Mouse (Mus musculus) neural tube, embryonic 13.5 days (tissue): ENCODE data around the gene Agxt. TPM values are rescaled to one million over a fixed set of nuclear protein-coding genes. Genes with fewer than 3 reads are reported as not detected.

Experiments used
- ATAC-seq: fragments of 200-750 bp; cut with Nextera tagmentation; 2 replicates; pipeline ENCODE4 v1.8.0; 2017; ENCODE audit warnings: low read depth, mild to moderate bottlenecking, moderate TSS enrichment, moderate library complexity
- H3K27ac ChIP-seq: fragments of 300-500 bp; sonication (generic); replicated peaks from 2 replicates; pipeline ENCODE4 v1.5.1; 2015; ENCODE audit warnings: moderate library complexity, mild to moderate bottlenecking, inconsistent platforms
- H3K27me3 ChIP-seq: fragments of 300-500 bp; sonication (generic); 2 replicates; pipeline ENCODE4 v1.6.1; 2015; ENCODE audit warnings: mild to moderate bottlenecking, inconsistent platforms
- H3K36me3 ChIP-seq: fragments of 300-500 bp; sonication (generic); 2 replicates; pipeline ENCODE4 v1.6.1; 2015; ENCODE audit warnings: mild to moderate bottlenecking, inconsistent platforms
- H3K4me1 ChIP-seq: fragments of 300-500 bp; sonication (generic); replicated peaks from 2 replicates; pipeline ENCODE4 v1.6.1; 2015; ENCODE audit warnings: inconsistent platforms
- H3K4me2 ChIP-seq: fragments of 300-500 bp; sonication (generic); 2 replicates; pipeline ENCODE4 v1.6.1; 2015; ENCODE audit warnings: inconsistent platforms, mild to moderate bottlenecking, moderate library complexity
- H3K4me3 ChIP-seq: fragments of 300-500 bp; sonication (generic); 2 replicates; pipeline ENCODE4 v1.5.1; 2015; ENCODE audit warnings: mild to moderate bottlenecking, inconsistent platforms
- H3K9ac ChIP-seq: fragments of 300-500 bp; sonication (generic); 2 replicates; pipeline ENCODE4 v1.6.1; 2015; ENCODE audit warnings: moderate library complexity, mild to moderate bottlenecking, inconsistent platforms
- H3K9me3 ChIP-seq: fragments of 300-500 bp; sonication (generic); 2 replicates; pipeline ENCODE4 v1.6.1; 2016; ENCODE audit warnings: inconsistent platforms
- whole genome bisulfite sequencing: fragments of 180-500 bp; shearing (Covaris S2); methylation state at CpG from one replicate; pipeline ENCODE4 v1.1.7; 2015; 5-methylcytosine and 5-hydroxymethylcytosine counted together
- polyA plus RNA-seq: library from polyadenylated mRNA; unstranded; fragments of >200 nt; fragmentation: Nextera tagmentation; extraction: Ambion mirVana; gene quantifications from 2 replicates; pipeline ENCODE4 v1.2.1, GENCODE M21; 2015

Gene Agxt
- polyA plus RNA-seq: not detected in 2 replicates

GRCm38 (mm10) chr1:93135036-93135526, at the start of gene Agxt:
TSS of gene Agxt (plus strand) at chr1:93135240.
- no peaks in the 10 kb centered on the region for H3K4me1 ChIP-seq
- WGBS: 89% methylated on average over 12 of the region's 12 CpGs
- no peak within 1 kb of the TSS for H3K4me2 ChIP-seq
- H3K9ac ChIP-seq: no peak within 1 kb of the TSS
- no peak within 1 kb of the TSS for H3K4me3 ChIP-seq
- H3K27ac ChIP-seq: no peak within 1 kb of the TSS
- no peaks in the 10 kb centered on the region for H3K9me3 ChIP-seq
- H3K36me3 ChIP-seq: no peaks in the 10 kb centered on the region
- no peaks in the 10 kb centered on the region for H3K27me3 ChIP-seq
- ATAC-seq: no peak

DNA sequence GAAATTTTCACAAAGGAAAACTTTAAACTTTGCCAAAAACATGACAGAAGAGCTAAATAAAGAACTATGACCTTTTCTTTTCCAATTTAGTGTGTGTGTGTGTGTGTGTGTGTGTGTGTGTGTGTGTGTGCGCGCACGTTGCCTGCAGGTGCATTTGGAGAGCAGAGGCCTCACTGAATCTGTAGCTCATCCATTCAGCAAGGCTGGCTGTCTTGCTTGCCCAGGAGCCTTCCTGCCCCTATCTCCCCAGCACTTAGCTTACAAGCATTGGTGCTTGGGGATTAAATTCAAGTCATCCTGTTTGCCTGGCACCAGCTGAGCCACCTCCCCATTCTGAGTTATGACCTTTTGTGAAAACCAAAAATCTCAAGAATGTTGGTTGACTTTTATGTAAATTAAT, 42.5 kb upstream of the Agxt start:
- H3K9ac ChIP-seq: no peak overlapping the region
- H3K27me3 ChIP-seq: no peaks in the 10 kb centered on the region
- no peak for ATAC-seq
- no peak overlapping the region for H3K4me3 ChIP-seq
- 89% methylated on average over 3 of the region's 3 CpGs for WGBS
- H3K36me3 ChIP-seq: peaks cover 21% of the 10 kb centered on the region
- no peaks in the 10 kb centered on the region for H3K9me3 ChIP-seq
- no peak overlapping the region for H3K4me2 ChIP-seq
- no peak overlapping the region for H3K27ac ChIP-seq
- H3K4me1 ChIP-seq: peaks cover 19% of the 10 kb centered on the region

DNA sequence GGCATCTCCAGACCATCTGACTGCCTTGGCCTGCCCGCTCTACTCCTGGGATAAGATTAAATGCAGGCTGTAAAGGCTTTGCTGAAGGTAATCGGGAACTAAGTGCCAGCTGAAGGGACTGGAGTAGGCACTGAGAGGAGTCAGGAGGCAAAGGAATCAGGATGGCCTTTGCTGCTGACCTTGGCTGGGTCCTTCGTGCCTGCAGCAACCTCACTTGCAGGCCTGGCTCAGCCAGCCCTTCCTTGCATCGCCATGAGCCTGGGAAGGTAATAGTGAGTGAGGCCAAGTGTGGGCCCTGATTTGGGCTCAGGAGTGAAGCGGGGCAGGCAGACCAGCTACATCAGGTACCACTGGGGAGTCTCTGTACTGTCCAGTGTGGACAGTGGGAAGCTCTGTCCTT, 36.1 kb upstream of the Agxt start:
- H3K4me2 ChIP-seq: peak overlapping the region; percentile 89
- 87% methylated on average over 5 of the region's 5 CpGs for WGBS
- H3K4me1 ChIP-seq: peaks cover 45% of the 10 kb centered on the region
- no peaks in the 10 kb centered on the region for H3K9me3 ChIP-seq
- H3K27me3 ChIP-seq: peaks cover 14% of the 10 kb centered on the region
- H3K9ac ChIP-seq: peak overlapping the region; percentile 93
- peaks cover 19% of the 10 kb centered on the region; the same call in 1 of the 2 replicates for H3K36me3 ChIP-seq
- peak overlapping the region; percentile 79; the same call in 1 of the 2 replicates for H3K4me3 ChIP-seq
- no peak overlapping the region for H3K27ac ChIP-seq
- ATAC-seq: no peak

DNA sequence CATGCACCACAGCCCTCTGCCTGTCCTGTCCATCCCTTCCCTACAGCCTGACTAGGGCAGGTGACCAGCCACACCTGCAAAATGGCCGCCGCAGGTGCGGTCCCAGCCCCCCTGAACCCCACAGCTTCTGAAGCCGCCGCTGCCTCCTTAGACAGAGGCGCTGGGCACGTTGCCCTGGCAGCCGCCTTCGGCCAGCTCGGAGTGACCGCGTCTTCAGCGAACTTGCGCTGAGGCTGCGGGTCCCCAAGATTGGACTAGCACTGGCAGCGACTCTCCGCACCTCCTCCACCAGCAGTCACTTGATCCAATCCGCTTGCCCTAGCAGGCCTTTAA, 34.8 kb upstream of the Agxt start:
- H3K4me3 ChIP-seq: peak overlapping the region; percentile 79
- no peak for ATAC-seq
- H3K36me3 ChIP-seq: peaks cover 19% of the 10 kb centered on the region; the same call in 1 of the 2 replicates
- H3K27ac ChIP-seq: peak overlapping the region; percentile 93
- H3K9me3 ChIP-seq: no peaks in the 10 kb centered on the region
- peak overlapping the region; percentile 89 for H3K4me2 ChIP-seq
- 3% methylated on average over 18 of the region's 18 CpGs for WGBS
- peaks cover 14% of the 10 kb centered on the region for H3K27me3 ChIP-seq
- H3K4me1 ChIP-seq: peaks cover 45% of the 10 kb centered on the region
- peak overlapping the region; percentile 93 for H3K9ac ChIP-seq

GRCm38 (mm10) chr1:93100576-93101491, 34.2 kb upstream of the Agxt start:
- Histone ChIP-seq H3K27me3 (peaks cover 14% of the 10 kb centered on the region), H3K4me1 (peaks cover 42% of the 10 kb centered on the region), H3K4me2 (peak overlapping the region; percentile 89), H3K9ac (peak overlapping the region; percentile 93), H3K9me3 (no peaks in the 10 kb centered on the region), H3K27ac (peak overlapping the region; percentile 93), H3K36me3 (peaks cover 17% of the 10 kb centered on the region; the same call in 1 of the 2 replicates), H3K4me3 (peak overlapping the region; percentile 79)
- peak; percentile 80 for ATAC-seq
- WGBS: under 1% methylated on average over 49 of the region's 49 CpGs

DNA sequence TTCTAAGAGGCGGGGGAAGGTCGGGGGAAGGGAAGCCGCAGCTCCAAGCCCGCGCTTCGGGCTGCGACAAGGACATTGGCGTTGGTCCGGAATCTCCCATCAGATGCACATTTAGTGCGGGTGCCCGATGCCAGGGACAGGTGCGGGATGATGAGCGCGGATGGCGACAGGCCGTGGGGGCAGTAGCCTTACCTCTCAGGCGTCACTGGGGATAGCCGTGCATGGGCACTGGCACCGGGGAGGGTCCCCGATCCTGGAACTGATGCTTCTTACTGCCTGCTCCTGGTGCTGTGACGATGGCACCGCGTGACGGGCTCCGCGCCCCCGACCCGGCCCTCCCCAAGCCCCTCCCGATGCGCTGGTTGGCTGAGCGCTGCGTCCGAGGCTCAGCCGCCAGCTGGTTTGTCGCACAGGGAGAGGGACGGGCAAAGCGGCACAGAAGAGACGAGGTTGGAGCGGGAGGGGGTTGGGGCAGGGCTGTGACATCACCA, 33.4 kb upstream of the Agxt start, which contains the start of gene Kif1a:
Gene Kif1a (minus strand): TSS at position 381 of the 491 bp plus-strand sequence.
- peak within 1 kb of the TSS; percentile 93 for H3K27ac ChIP-seq
- peak; percentile 92 for ATAC-seq
- under 1% methylated on average over 39 of the region's 39 CpGs for WGBS

DNA sequence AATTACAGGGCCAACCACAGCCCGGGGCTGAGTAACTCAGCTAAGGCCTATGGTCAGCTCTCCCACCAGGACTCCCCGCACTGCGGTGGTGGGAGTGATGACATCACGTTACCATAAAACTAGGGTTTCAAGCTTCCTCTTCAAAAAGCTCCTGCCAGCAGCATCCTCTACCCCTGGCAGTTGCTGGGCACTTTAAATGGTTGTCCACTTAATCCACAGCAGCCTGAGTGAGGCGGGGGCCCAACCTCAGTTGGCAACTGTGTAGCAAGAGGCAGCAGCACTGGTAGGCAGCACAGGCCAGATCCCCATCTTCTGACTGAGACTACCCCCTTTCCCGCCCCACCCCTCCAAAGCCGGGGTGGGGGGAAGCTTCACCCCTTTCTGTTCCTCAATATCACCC, 32.3 kb upstream of the Agxt start:
- peak overlapping the region; percentile 79 for H3K4me3 ChIP-seq
- peak overlapping the region; percentile 89 for H3K4me2 ChIP-seq
- H3K36me3 ChIP-seq: peaks cover 4% of the 10 kb centered on the region; the same call in 1 of the 2 replicates
- peak overlapping the region; percentile 93 for H3K9ac ChIP-seq
- ATAC-seq: no peak
- H3K27ac ChIP-seq: peak overlapping the region; percentile 93
- H3K9me3 ChIP-seq: no peaks in the 10 kb centered on the region
- 50% methylated on average over 7 of the region's 7 CpGs for WGBS
- H3K4me1 ChIP-seq: peaks cover 29% of the 10 kb centered on the region
- peaks cover 14% of the 10 kb centered on the region for H3K27me3 ChIP-seq

More for the DNA sequence above, 33.4 kb upstream of the Agxt start, which contains the start of gene Kif1a:
- H3K4me2 ChIP-seq: peak within 1 kb of the TSS; percentile 89
- H3K4me1 ChIP-seq: peaks cover 34% of the 10 kb centered on the region
- no peaks in the 10 kb centered on the region for H3K9me3 ChIP-seq
- H3K9ac ChIP-seq: peak within 1 kb of the TSS; percentile 93
- H3K27me3 ChIP-seq: peaks cover 14% of the 10 kb centered on the region
- H3K36me3 ChIP-seq: peaks cover 13% of the 10 kb centered on the region; the same call in 1 of the 2 replicates
- H3K4me3 ChIP-seq: peak within 1 kb of the TSS; percentile 79

DNA sequence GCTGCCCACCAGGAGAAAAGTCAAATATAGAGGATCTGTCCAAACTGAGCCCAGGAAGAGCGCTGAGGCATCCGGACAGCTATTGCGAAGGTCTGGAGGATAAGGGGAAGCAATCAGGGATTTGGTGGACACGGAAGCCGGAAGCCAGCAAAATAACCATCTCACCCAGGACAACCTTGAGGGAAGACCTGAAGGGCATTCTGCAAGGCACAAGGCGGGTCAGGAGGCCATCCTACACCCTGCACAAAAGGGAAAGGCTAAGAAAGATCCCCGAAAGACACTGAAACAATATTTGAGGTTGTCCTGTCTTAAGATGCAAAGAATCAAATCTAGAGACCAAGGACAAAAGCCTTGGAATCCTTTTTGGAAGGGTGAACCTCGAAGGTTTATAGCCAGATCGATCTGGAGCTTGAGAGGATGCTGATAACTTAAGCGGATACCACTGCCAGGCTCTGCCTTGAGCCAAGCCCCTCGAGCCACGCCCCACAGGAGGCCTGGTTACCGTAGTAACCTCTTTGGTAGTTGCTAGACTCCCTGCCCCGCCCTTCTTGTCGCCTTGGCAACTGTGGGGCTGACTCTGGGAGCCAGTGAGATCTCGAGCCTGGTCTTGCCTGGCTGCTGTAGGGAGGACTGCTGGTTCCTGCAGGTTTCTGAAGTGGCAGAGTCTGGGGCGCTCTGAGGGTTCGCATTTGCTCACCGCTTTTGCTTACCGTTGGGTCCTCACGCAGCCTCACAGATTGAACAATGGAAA, 20.2 kb upstream of the Agxt start:
- peak overlapping the region; percentile 67 for H3K4me2 ChIP-seq
- H3K4me3 ChIP-seq: peak overlapping the region; percentile 38
- H3K9me3 ChIP-seq: 0 out of 2 replicates have a peak, but pooled peaks cover 4% of the 10 kb centered on the region
- H3K27me3 ChIP-seq: no peaks in the 10 kb centered on the region
- H3K36me3 ChIP-seq: no peaks in the 10 kb centered on the region
- H3K4me1 ChIP-seq: peaks cover 12% of the 10 kb centered on the region
- peak overlapping the region; percentile 46 for H3K27ac ChIP-seq
- WGBS: 23% methylated on average over 21 of the region's 21 CpGs
- H3K9ac ChIP-seq: peak overlapping the region; percentile 62
- peak; percentile 100 for ATAC-seq

- Histone ChIP-seq H3K27ac (0 out of 2 replicates have a peak overlapping the region, but pooled peaks have one; percentile 39), H3K27me3 (no peaks in the 10 kb centered on the region), H3K9me3 (0 out of 2 replicates have a peak, but pooled peaks cover 4% of the 10 kb centered on the region), H3K4me2 (peak overlapping the region; percentile 67), H3K4me1 (peaks cover 12% of the 10 kb centered on the region), H3K9ac (peak overlapping the region; percentile 62), H3K36me3 (no peaks in the 10 kb centered on the region), H3K4me3 (peak overlapping the region; percentile 38)
- ATAC-seq: peak; percentile 85
- 21% methylated on average over 13 of the region's 13 CpGs for WGBS
Measured at GRCm38 (mm10) chr1:93115471-93115870, 19.6 kb upstream of the Agxt start.

DNA sequence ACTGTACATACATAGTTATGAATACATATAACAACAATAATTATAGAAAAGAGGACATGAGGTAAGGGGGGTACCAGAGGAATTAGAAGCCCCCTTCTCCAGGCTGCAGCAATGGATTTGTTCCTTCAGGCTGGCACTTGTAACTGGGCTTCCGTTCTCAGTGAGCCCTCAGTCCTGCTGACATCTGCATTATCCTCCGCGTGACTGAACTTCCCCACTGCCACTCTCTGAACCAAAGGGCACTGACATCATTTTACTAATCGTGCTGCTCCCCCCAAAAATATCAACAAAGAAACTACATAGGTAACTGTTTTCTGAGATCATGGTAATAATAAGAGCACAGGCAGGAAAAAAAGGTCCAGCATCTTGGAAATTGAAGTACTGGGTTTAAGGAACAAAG, 16.2 kb upstream of the Agxt start:
- ATAC-seq: no peak
- 35% methylated on average over 4 of the region's 4 CpGs for WGBS
- H3K4me1 ChIP-seq: peaks cover 12% of the 10 kb centered on the region

GRCm38 (mm10) chr1:93123179-93123854, 11.7 kb upstream of the Agxt start:
- no peak overlapping the region for H3K27ac ChIP-seq
- ATAC-seq: no peak
- H3K4me1 ChIP-seq: no peaks in the 10 kb centered on the region
- no peak overlapping the region for H3K4me2 ChIP-seq
- no peak overlapping the region for H3K9ac ChIP-seq
- H3K27me3 ChIP-seq: no peaks in the 10 kb centered on the region
- H3K4me3 ChIP-seq: no peak overlapping the region
- WGBS: 85% methylated on average over 11 of the region's 11 CpGs
- no peaks in the 10 kb centered on the region for H3K36me3 ChIP-seq
- H3K9me3 ChIP-seq: no peaks in the 10 kb centered on the region

More for the DNA sequence above, 16.2 kb upstream of the Agxt start:
- H3K4me2 ChIP-seq: no peak overlapping the region
- H3K36me3 ChIP-seq: no peaks in the 10 kb centered on the region
- no peak overlapping the region for H3K9ac ChIP-seq
- H3K9me3 ChIP-seq: no peaks in the 10 kb centered on the region
- H3K4me3 ChIP-seq: no peak overlapping the region
- H3K27ac ChIP-seq: no peak overlapping the region
- no peaks in the 10 kb centered on the region for H3K27me3 ChIP-seq
